Mouse (Mus musculus) neural tube, embryonic 12.5 days (tissue): ENCODE results near the gene Sgpp2. TPM values are rescaled to one million over a fixed set of nuclear protein-coding genes. Genes with fewer than 3 reads are reported as not detected.

Experiments used
- ATAC-seq: fragments of 200-750 bp; cut with Nextera tagmentation; 2 replicates; pipeline ENCODE4 v1.8.0; 2017; ENCODE audit warnings: low read depth, mild to moderate bottlenecking, moderate TSS enrichment, moderate library complexity; ENCODE audit not compliant: low FRiP score
- H3K27ac ChIP-seq: fragments of 300-500 bp; sonication (generic); 2 replicates; pipeline ENCODE4 v1.5.1; 2016
- H3K27me3 ChIP-seq: fragments of 300-500 bp; sonication (generic); replicated peaks from 2 replicates; pipeline ENCODE4 v1.6.1; 2016; ENCODE audit warnings: mild to moderate bottlenecking
- H3K36me3 ChIP-seq: fragments of 300-500 bp; sonication (generic); 2 replicates; pipeline ENCODE4 v1.6.1; 2016; ENCODE audit warnings: mild to moderate bottlenecking
- H3K4me1 ChIP-seq: fragments of 300-500 bp; sonication (generic); 2 replicates; pipeline ENCODE4 v1.6.1; 2016
- H3K4me2 ChIP-seq: fragments of 300-500 bp; sonication (generic); replicated peaks from 2 replicates; pipeline ENCODE4 v1.6.1; 2016; ENCODE audit warnings: mild to moderate bottlenecking
- H3K4me3 ChIP-seq: fragments of 300-500 bp; sonication (generic); 2 replicates; pipeline ENCODE4 v1.5.1; 2016
- H3K9ac ChIP-seq: fragments of 300-500 bp; sonication (generic); 2 replicates; pipeline ENCODE4 v1.6.1; 2016; ENCODE audit warnings: mild to moderate bottlenecking
- H3K9me3 ChIP-seq: fragments of 300-500 bp; sonication (generic); 2 replicates; pipeline ENCODE4 v1.6.1; 2016; ENCODE audit warnings: mild to moderate bottlenecking
- WGBS: fragments of 180-500 bp; shearing (Covaris S2); methylation state at CpG from one replicate; pipeline ENCODE4 v1.1.7; 2016; 5-methylcytosine and 5-hydroxymethylcytosine counted together
- polyA plus RNA-seq: library from polyadenylated mRNA; unstranded; fragments of >200 nt; fragmentation: Nextera tagmentation; extraction: Ambion mirVana; gene quantifications from 2 replicates; pipeline ENCODE4 v1.2.1, GENCODE M21; 2016

Sgpp2 gene
- polyA plus RNA-seq, 1 experiment from 2014 or later: 2.1 TPM

GRCm38 (mm10) chr1:78417154-78417911, 107.2 kb downstream of the Sgpp2 start:
- Histone ChIP-seq H3K9ac (no peak overlapping the region), H3K27ac (no peak overlapping the region), H3K4me1 (no peaks in the 10 kb centered on the region), H3K9me3 (no peaks in the 10 kb centered on the region), H3K4me2 (no peak overlapping the region), H3K36me3 (peaks cover 10% of the 10 kb centered on the region; the same call in 1 of the 2 replicates), H3K27me3 (no peaks in the 10 kb centered on the region), H3K4me3 (no peak overlapping the region)
- WGBS: 96% methylated on average over 9 of the region's 9 CpGs
- ATAC-seq: no peak

GRCm38 (mm10) chr1:78419593-78419992, 109.4 kb downstream of the Sgpp2 start:
- Histone ChIP-seq H3K36me3 (peaks cover 13% of the 10 kb centered on the region; the same call in 1 of the 2 replicates), H3K9me3 (no peaks in the 10 kb centered on the region), H3K27ac (no peak overlapping the region), H3K4me3 (no peak overlapping the region), H3K9ac (no peak overlapping the region), H3K4me2 (no peak overlapping the region), H3K4me1 (no peaks in the 10 kb centered on the region), H3K27me3 (no peaks in the 10 kb centered on the region)
- WGBS: 43% methylated on average over 4 of the region's 4 CpGs
- ATAC-seq: peak; percentile 72

GRCm38 (mm10) chr1:78420271-78420670, 110.1 kb downstream of the Sgpp2 start:
- H3K27me3 ChIP-seq: no peaks in the 10 kb centered on the region
- H3K4me2 ChIP-seq: no peak overlapping the region
- no peak overlapping the region for H3K27ac ChIP-seq
- H3K4me3 ChIP-seq: no peak overlapping the region
- no peak overlapping the region for H3K9ac ChIP-seq
- ATAC-seq: no peak
- 90% methylated on average over 6 of the region's 6 CpGs for WGBS
- peaks cover 15% of the 10 kb centered on the region for H3K36me3 ChIP-seq
- H3K9me3 ChIP-seq: no peaks in the 10 kb centered on the region
- H3K4me1 ChIP-seq: no peaks in the 10 kb centered on the region

- peaks cover 15% of the 10 kb centered on the region for H3K36me3 ChIP-seq
- H3K4me3 ChIP-seq: no peak overlapping the region
- H3K27ac ChIP-seq: no peak overlapping the region
- H3K9ac ChIP-seq: no peak overlapping the region
- no peak overlapping the region for H3K4me2 ChIP-seq
- WGBS: 78% methylated on average over 5 of the region's 5 CpGs
- no peaks in the 10 kb centered on the region for H3K27me3 ChIP-seq
- peaks cover 4% of the 10 kb centered on the region; the same call in 1 of the 2 replicates for H3K4me1 ChIP-seq
- no peaks in the 10 kb centered on the region for H3K9me3 ChIP-seq
- no peak for ATAC-seq
These were observed 111.6 kb downstream of the Sgpp2 start for GRCm38 (mm10) chr1:78421749-78422148.

- 51% methylated on average over 2 of the region's 2 CpGs for WGBS
These were observed 112.4 kb downstream of the Sgpp2 start for GRCm38 (mm10) chr1:78422576-78422975.

GRCm38 (mm10) chr1:78424848-78425247, 114.7 kb downstream of the Sgpp2 start:
- H3K4me3 ChIP-seq: no peak overlapping the region
- peaks cover 8% of the 10 kb centered on the region; the same call in 1 of the 2 replicates for H3K36me3 ChIP-seq
- no peak overlapping the region for H3K27ac ChIP-seq
- no peak overlapping the region for H3K4me2 ChIP-seq
- ATAC-seq: no peak
- H3K9me3 ChIP-seq: no peaks in the 10 kb centered on the region
- no peaks in the 10 kb centered on the region for H3K27me3 ChIP-seq
- no peak overlapping the region for H3K9ac ChIP-seq
- H3K4me1 ChIP-seq: peaks cover 6% of the 10 kb centered on the region; the same call in 1 of the 2 replicates
- WGBS: 86% methylated on average over 4 of the region's 4 CpGs

More at GRCm38 (mm10) chr1:78422576-78422975, 112.4 kb downstream of the Sgpp2 start:
- Histone ChIP-seq H3K9ac (no peak overlapping the region), H3K9me3 (no peaks in the 10 kb centered on the region), H3K27me3 (no peaks in the 10 kb centered on the region), H3K4me3 (no peak overlapping the region), H3K4me2 (no peak overlapping the region), H3K36me3 (peaks cover 10% of the 10 kb centered on the region), H3K4me1 (peaks cover 4% of the 10 kb centered on the region; the same call in 1 of the 2 replicates), H3K27ac (no peak overlapping the region)
- no peak for ATAC-seq

- Histone ChIP-seq H3K36me3 (peaks cover 8% of the 10 kb centered on the region; the same call in 1 of the 2 replicates), H3K4me2 (no peak overlapping the region), H3K9me3 (no peaks in the 10 kb centered on the region), H3K27ac (no peak overlapping the region), H3K4me3 (no peak overlapping the region), H3K4me1 (peaks cover 6% of the 10 kb centered on the region; the same call in 1 of the 2 replicates), H3K9ac (no peak overlapping the region), H3K27me3 (no peaks in the 10 kb centered on the region)
- no peak for ATAC-seq
- 89% methylated on average over 7 of the region's 7 CpGs for WGBS
These were observed 115.2 kb downstream of the Sgpp2 start for GRCm38 (mm10) chr1:78425309-78425708.

- Histone ChIP-seq H3K4me2 (no peak overlapping the region), H3K4me1 (peaks cover 6% of the 10 kb centered on the region; the same call in 1 of the 2 replicates), H3K27me3 (no peaks in the 10 kb centered on the region), H3K9ac (no peak overlapping the region), H3K4me3 (no peak overlapping the region), H3K9me3 (no peaks in the 10 kb centered on the region), H3K27ac (no peak overlapping the region), H3K36me3 (peaks cover 8% of the 10 kb centered on the region; the same call in 1 of the 2 replicates)
- WGBS: 77% methylated on average over 7 of the region's 7 CpGs
- ATAC-seq: no peak
These were observed 115.9 kb downstream of the Sgpp2 start for GRCm38 (mm10) chr1:78425793-78426700.

GRCm38 (mm10) chr1:78426841-78427240, 116.7 kb downstream of the Sgpp2 start:
- H3K27me3 ChIP-seq: no peaks in the 10 kb centered on the region
- WGBS: 71% methylated on average over 3 of the region's 3 CpGs
- H3K9ac ChIP-seq: no peak overlapping the region
- H3K27ac ChIP-seq: no peak overlapping the region
- peaks cover 6% of the 10 kb centered on the region; the same call in 1 of the 2 replicates for H3K4me1 ChIP-seq
- peaks cover 8% of the 10 kb centered on the region; the same call in 1 of the 2 replicates for H3K36me3 ChIP-seq
- no peak for ATAC-seq
- no peak overlapping the region for H3K4me3 ChIP-seq
- H3K9me3 ChIP-seq: no peaks in the 10 kb centered on the region
- no peak overlapping the region for H3K4me2 ChIP-seq

GRCm38 (mm10) chr1:78428851-78429250, 118.7 kb downstream of the Sgpp2 start:
- no peak overlapping the region for H3K27ac ChIP-seq
- H3K9ac ChIP-seq: no peak overlapping the region
- ATAC-seq: no peak
- H3K4me2 ChIP-seq: no peak overlapping the region
- no peaks in the 10 kb centered on the region for H3K9me3 ChIP-seq
- peaks cover 2% of the 10 kb centered on the region; the same call in 1 of the 2 replicates for H3K36me3 ChIP-seq
- peaks cover 6% of the 10 kb centered on the region; the same call in 1 of the 2 replicates for H3K4me1 ChIP-seq
- no peaks in the 10 kb centered on the region for H3K27me3 ChIP-seq
- no peak overlapping the region for H3K4me3 ChIP-seq
- 43% methylated on average over 11 of the region's 11 CpGs for WGBS

GRCm38 (mm10) chr1:78433472-78433871, 123.3 kb downstream of the Sgpp2 start:
- ATAC-seq: no peak
- Histone ChIP-seq H3K4me1 (0 out of 2 replicates have a peak, but pooled peaks cover 3% of the 10 kb centered on the region), H3K36me3 (no peaks in the 10 kb centered on the region), H3K27ac (no peak overlapping the region), H3K4me3 (no peak overlapping the region), H3K4me2 (no peak overlapping the region), H3K27me3 (no peaks in the 10 kb centered on the region), H3K9ac (no peak overlapping the region), H3K9me3 (no peaks in the 10 kb centered on the region)
- 93% methylated on average over 9 of the region's 9 CpGs for WGBS

- WGBS: 91% methylated on average over 2 of the region's 2 CpGs
- no peak overlapping the region for H3K9ac ChIP-seq
- no peak overlapping the region for H3K4me3 ChIP-seq
- H3K36me3 ChIP-seq: no peaks in the 10 kb centered on the region
- ATAC-seq: no peak
- H3K27ac ChIP-seq: no peak overlapping the region
- H3K27me3 ChIP-seq: no peaks in the 10 kb centered on the region
- no peak overlapping the region for H3K4me2 ChIP-seq
- H3K4me1 ChIP-seq: no peaks in the 10 kb centered on the region
- no peaks in the 10 kb centered on the region for H3K9me3 ChIP-seq
These were observed 125.8 kb downstream of the Sgpp2 start for GRCm38 (mm10) chr1:78435967-78436366.
